Mouse (Mus musculus) liver, adult 2 months (tissue): ENCODE measurements around the gene Limd1. TPM values are rescaled to one million over a fixed set of nuclear protein-coding genes. Genes with fewer than 3 reads are reported as not detected.

Experiments
- DNase-seq: peaks from one replicate; pipeline ENCODE4 v3.0.0-alpha.2; 2011; ENCODE audit warnings: low read depth, low spot score; ENCODE audit errors: extremely low read depth
- H3K27ac ChIP-seq: fragments of 200-500 bp; replicated peaks from 2 replicates; pipeline ENCODE4 v1.5.1; 2012; ENCODE audit warnings: low read depth, mild to moderate bottlenecking, control low read depth, inconsistent platforms, low read length; ENCODE audit not compliant: insufficient read depth
- H3K27me3 ChIP-seq: fragments of 200-500 bp; 2 replicates; pipeline ENCODE4 v1.6.1; 2012; ENCODE audit warnings: mild to moderate bottlenecking, moderate library complexity, low read length, inconsistent platforms; ENCODE audit not compliant: control insufficient read depth, insufficient read depth
- H3K36me3 ChIP-seq: fragments of 200-500 bp; 2 replicates; pipeline ENCODE4 v1.6.1; 2012; ENCODE audit warnings: low read length, inconsistent platforms; ENCODE audit not compliant: control insufficient read depth, insufficient read depth
- H3K4me1 ChIP-seq: fragments of 200-500 bp; 2 replicates; pipeline ENCODE4 v1.6.1; 2011; ENCODE audit warnings: low read length; ENCODE audit not compliant: control insufficient read depth, insufficient read depth
- H3K4me3 ChIP-seq: fragments of 200-500 bp; 2 replicates; pipeline ENCODE4 v1.5.1; 2011; ENCODE audit warnings: low read depth, mild to moderate bottlenecking, control low read depth, low read length, moderate library complexity; ENCODE audit not compliant: insufficient read depth
- H3K79me2 ChIP-seq: fragments of 200-500 bp; 2 replicates; pipeline ENCODE4 v1.6.1; 2012; ENCODE audit warnings: inconsistent platforms, mild to moderate bottlenecking, low read length, moderate library complexity; ENCODE audit not compliant: control insufficient read depth, insufficient read depth
- H3K9ac ChIP-seq: fragments of 200-500 bp; 2 replicates; pipeline ENCODE4 v1.6.1; 2012; ENCODE audit warnings: low read depth, mild to moderate bottlenecking, control low read depth, inconsistent platforms, low read length
- CTCF ChIP-seq: fragments of 200-500 bp; IDR thresholded peaks from 2 replicates; pipeline ENCODE4 v1.5.1; 2011; ENCODE audit warnings: low read depth, low read length, control low read depth
- POLR2A ChIP-seq: fragments of 200-500 bp; IDR thresholded peaks from 2 replicates; pipeline ENCODE4 v1.6.1; 2011; ENCODE audit warnings: low read length, control low read depth; ENCODE audit not compliant: insufficient read depth; ENCODE audit errors: extremely low read depth
- WGBS: fragments of 180-500 bp; shearing (Covaris S2); methylation state at CpG from one replicate; pipeline ENCODE4 v1.1.7; 2018; 5-methylcytosine and 5-hydroxymethylcytosine counted together
- polyA plus RNA-seq: library from polyadenylated mRNA; depleted of rRNA; stranded (reverse); fragments of >200 nt; gene quantifications from 2 replicates; pipeline ENCODE4 v1.2.3, GENCODE M21; 2012
- total RNA-seq: library from RNA; depleted of rRNA; stranded (reverse); fragments of >200 nt; gene quantifications from 2 replicates; pipeline ENCODE4 v1.2.3, GENCODE M21; 2014

The Limd1 gene
- total and polyA plus RNA-seq, 2 experiments = 19.7 to 24.6 TPM

- no peak for DNase-seq
- TF ChIP-seq CTCF (no peak), POLR2A (no peak)
- Histone ChIP-seq H3K4me1 (no peaks in the 10 kb centered on the region), H3K79me2 (no peaks in the 10 kb centered on the region), H3K27me3 (no peaks in the 10 kb centered on the region), H3K4me3 (no peak overlapping the region), H3K27ac (no peak overlapping the region), H3K9ac (no peak overlapping the region), H3K36me3 (no peaks in the 10 kb centered on the region; the same call in 1 of the 2 replicates)
Observed at GRCm38 (mm10) chr9:123448594-123448993, 29.9 kb upstream of the Limd1 start.

GRCm38 (mm10) chr9:123450174-123450573 is 28.3 kb upstream of the Limd1 start:
- Histone ChIP-seq H3K36me3 (no peaks in the 10 kb centered on the region; the same call in 1 of the 2 replicates), H3K4me3 (no peak overlapping the region), H3K27me3 (no peaks in the 10 kb centered on the region), H3K79me2 (no peaks in the 10 kb centered on the region), H3K9ac (no peak overlapping the region), H3K27ac (no peak overlapping the region), H3K4me1 (no peaks in the 10 kb centered on the region)
- TF ChIP-seq CTCF (peak; percentile 53), POLR2A (no peak)
- DNase-seq = peak; percentile 26
- WGBS = 50% methylated on average over 2 of the region's 2 CpGs

- Histone ChIP-seq H3K9ac (no peak overlapping the region), H3K79me2 (no peaks in the 10 kb centered on the region), H3K27me3 (no peaks in the 10 kb centered on the region), H3K4me1 (peaks cover 3% of the 10 kb centered on the region), H3K4me3 (no peak overlapping the region), H3K27ac (no peak overlapping the region), H3K36me3 (no peaks in the 10 kb centered on the region; the same call in 1 of the 2 replicates)
- DNase-seq = no peak
- no peak for TF ChIP-seq CTCF
- TF ChIP-seq POLR2A = no peak
- 67% methylated on average over 3 of the region's 3 CpGs for WGBS
Observed at GRCm38 (mm10) chr9:123451772-123452171, 26.7 kb upstream of the Limd1 start.

GRCm38 (mm10) chr9:123456634-123457602 is 21.6 kb upstream of the Limd1 start:
- H3K79me2 ChIP-seq = no peaks in the 10 kb centered on the region
- peak; percentile 89 for DNase-seq
- no peak for TF ChIP-seq POLR2A
- TF ChIP-seq CTCF = no peak
- H3K9ac ChIP-seq = no peak overlapping the region
- 12% methylated on average over 9 of the region's 9 CpGs for WGBS
- peaks cover 11% of the 10 kb centered on the region for H3K4me1 ChIP-seq
- H3K27ac ChIP-seq = peak overlapping the region; percentile 91
- no peaks in the 10 kb centered on the region for H3K27me3 ChIP-seq
- H3K36me3 ChIP-seq = no peaks in the 10 kb centered on the region; the same call in 1 of the 2 replicates
- H3K4me3 ChIP-seq = no peak overlapping the region

GRCm38 (mm10) chr9:123457603-123458002 is 20.9 kb upstream of the Limd1 start:
- TF ChIP-seq POLR2A = no peak
- TF ChIP-seq CTCF = peak; percentile 85
- H3K27ac ChIP-seq = peak overlapping the region; percentile 91
- no peaks in the 10 kb centered on the region for H3K79me2 ChIP-seq
- H3K4me1 ChIP-seq = peaks cover 11% of the 10 kb centered on the region
- no peaks in the 10 kb centered on the region for H3K27me3 ChIP-seq
- DNase-seq = peak; percentile 66
- H3K36me3 ChIP-seq = no peaks in the 10 kb centered on the region; the same call in 1 of the 2 replicates
- H3K9ac ChIP-seq = 0 out of 2 replicates have a peak overlapping the region, but pooled peaks have one; percentile 37
- H3K4me3 ChIP-seq = no peak overlapping the region
- 9% methylated on average over 2 of the region's 2 CpGs for WGBS
